Mouse (Mus musculus) Muller cell, postnatal 12 days (primary cell): ENCODE results near the gene Myo1d.

Source experiments
- DNase-seq: peaks from one replicate; pipeline ENCODE4 v3.0.0-alpha.2; 2015; ENCODE audit errors: inconsistent ontology term

Myo1d gene

DNA sequence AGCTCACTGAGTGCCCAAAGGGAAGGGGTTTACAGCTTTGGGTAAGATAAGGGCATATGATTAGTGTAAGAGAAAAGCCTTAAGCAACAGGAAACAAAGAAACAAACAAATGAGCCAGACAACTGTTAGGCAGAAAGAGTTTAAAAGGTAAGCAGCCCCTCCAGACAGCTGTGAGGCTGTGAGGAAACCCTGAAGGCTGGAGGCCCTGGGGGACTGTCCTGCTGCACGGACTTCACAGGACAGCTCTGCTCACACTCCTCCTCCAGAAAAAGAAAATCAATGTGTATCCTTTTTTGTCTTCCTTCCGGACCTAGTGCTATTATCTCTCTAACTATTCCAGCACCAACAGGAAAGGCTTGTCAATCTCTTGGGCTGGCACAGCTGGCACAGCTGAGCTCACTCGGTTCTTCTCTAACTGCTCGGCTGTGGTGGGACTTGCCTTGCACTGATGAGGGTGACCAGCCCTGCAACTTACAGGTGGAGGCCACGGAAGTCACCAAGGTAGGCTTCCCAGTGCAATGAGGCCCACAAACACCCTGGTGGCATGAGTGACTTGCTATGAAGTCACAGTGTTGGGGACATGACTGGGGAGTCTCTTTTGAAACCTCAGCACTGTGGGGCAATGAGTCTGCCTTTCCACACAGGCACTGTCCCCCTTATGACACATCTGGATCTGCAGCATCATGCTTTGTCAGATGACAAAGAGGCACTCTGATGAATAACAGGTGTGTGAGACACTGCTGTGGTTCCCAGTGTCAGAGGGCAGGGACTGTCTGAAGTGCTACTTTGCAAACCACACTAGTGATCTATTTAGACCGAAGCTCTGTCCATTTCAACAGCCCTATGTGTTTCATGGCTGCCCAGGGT is 275.1 kb downstream of the Myo1d start:
- DNase-seq, result no peak

DNA sequence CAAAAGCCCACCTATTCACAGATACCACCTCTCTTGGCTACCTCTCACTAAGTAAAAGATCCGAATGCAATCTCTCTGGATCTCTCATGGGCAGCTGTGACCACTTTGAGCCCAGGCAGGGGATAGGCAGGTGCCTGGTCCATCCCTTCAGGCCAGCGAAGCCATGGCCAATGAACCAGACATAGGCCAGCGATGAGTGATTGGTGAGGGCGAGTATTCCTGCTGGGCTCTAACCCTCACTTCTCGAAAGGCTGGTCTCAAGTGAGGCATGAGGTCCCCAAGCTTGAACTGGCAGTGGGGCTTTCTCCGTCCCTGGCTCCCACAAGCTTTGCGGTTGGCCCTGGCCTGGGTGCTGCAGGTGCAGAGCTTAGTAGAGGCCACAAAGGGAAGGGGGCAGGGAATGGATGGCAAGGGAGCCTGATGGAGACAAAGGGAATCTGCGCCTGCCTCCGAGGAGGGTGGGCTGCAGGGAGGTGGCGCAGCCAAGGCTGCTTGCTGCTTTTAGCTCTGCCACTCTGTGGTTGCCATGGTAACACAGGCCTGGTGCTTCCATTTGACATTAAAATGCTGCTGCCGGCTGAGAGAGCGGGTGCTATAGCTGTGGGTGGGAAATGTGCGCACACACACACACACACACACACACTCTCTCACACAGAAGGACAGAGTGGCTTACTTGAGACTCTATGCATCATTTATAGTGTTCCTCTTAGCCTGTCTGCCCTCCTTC is 275.9 kb downstream of the Myo1d start:
- peak; percentile 67 for DNase-seq

- DNase-seq, result no peak
Measured at GRCm38 (mm10) chr11:80503281-80503680, 276.5 kb downstream of the Myo1d start.

GRCm38 (mm10) chr11:80499550-80499952 is 280.3 kb downstream of the Myo1d start:
- peak; percentile 91 for DNase-seq

DNA sequence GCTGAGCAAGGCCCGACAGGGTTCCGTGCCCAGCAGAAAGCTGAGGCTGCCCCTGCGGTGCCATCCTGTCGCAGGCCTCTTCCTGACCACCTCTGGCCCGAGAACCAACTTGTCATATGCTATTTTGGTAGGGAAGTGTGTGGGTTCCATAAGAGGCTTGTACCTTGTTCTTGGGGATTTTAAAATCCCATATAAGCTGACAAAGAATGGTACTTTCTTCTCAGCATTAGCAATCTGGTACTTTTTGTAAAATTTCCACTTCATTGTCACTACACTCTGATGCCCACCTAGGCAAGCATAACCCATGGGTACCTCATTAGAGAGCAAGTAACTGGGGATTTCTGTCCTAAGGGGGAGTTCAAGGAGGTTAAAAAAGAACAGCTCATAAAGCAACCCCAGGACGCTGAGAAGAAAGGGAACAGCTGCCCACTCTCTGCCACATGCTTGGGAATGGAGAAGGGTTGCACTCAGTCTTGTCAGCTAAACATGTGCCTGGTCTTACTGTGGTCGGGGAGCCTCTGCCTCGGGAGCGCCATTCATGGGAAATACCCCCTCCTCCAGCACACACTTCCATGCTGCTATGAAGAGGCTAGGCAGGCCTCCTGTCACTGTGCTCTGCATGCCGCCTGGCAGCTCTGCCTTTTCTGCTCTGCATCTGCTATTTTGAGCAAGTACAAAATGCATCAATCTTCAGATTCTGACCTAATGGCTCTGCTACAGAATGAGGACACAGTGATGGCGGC is 281.3 kb downstream of the Myo1d start:
- no peak for DNase-seq

- DNase-seq, result no peak
Measured at GRCm38 (mm10) chr11:80497225-80497919, 282.5 kb downstream of the Myo1d start.

- DNase-seq, result no peak
Measured at GRCm38 (mm10) chr11:80496640-80497039, 283.2 kb downstream of the Myo1d start.

DNA sequence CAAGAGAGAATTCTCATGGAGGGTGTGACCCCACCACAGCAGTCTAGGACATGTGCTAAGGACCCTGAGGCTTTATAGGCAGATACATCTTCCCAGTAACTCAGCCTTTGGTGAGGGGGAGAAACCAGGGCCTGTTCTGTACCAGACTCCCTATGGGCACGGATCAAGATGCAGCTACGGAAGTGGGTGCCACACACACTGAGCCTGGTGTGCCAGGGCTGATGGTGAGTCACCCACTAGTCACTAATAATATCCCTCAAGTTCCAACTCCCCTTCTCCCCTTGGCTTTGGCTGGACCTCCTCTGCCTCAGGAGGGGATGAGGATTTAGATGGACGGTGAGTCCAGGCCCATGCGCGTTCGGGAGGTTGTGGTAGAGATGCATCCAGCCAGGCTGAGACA is 283.9 kb downstream of the Myo1d start:
- no peak for DNase-seq

GRCm38 (mm10) chr11:80494852-80495251 is 285.0 kb downstream of the Myo1d start:
- DNase-seq, result no peak

- DNase-seq, result no peak
Measured at GRCm38 (mm10) chr11:80493186-80493585, 286.6 kb downstream of the Myo1d start.

GRCm38 (mm10) chr11:80490831-80491230 is 289.0 kb downstream of the Myo1d start:
- no peak for DNase-seq

- DNase-seq, result no peak
Measured at GRCm38 (mm10) chr11:80489882-80490196, 290.0 kb downstream of the Myo1d start.

DNA sequence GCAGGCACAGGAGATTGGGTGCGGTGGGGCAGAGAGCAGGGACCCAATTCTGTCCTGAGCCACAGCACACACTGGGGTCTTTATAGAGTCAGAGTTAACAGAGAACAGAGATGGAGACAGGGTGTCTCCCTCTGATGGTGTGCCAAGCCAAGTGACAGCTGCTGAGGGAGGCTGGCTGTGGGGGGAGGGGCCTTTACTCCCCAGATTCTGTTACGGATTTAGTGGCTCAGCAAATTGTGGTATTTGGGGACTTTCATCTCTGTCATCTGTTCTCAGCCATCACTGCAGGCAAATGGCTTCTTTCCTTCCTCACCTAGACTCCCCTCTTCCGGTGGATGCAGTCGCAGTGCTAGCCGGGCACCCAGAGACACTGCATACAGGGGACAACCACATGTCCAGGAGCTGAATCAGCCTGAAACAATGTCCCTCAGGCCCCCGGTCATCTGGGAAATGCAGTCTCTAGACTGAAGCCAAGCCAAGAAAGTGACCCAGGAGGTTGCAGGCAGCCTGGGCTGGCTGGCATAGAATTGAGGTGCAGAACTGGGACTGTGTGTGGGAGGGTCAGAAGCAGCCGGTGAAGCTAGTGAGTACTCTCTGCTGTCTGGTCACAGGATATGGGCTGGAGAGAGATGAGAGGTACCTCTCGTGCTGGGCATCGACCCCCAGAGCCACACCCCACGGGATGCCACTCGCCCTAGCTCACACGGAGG is 290.5 kb downstream of the Myo1d start:
- DNase-seq, result peak; percentile 93

GRCm38 (mm10) chr11:80487904-80488587 is 291.8 kb downstream of the Myo1d start:
- DNase-seq, result no peak

GRCm38 (mm10) chr11:80485622-80486206 is 294.1 kb downstream of the Myo1d start:
- DNase-seq, result no peak

DNA sequence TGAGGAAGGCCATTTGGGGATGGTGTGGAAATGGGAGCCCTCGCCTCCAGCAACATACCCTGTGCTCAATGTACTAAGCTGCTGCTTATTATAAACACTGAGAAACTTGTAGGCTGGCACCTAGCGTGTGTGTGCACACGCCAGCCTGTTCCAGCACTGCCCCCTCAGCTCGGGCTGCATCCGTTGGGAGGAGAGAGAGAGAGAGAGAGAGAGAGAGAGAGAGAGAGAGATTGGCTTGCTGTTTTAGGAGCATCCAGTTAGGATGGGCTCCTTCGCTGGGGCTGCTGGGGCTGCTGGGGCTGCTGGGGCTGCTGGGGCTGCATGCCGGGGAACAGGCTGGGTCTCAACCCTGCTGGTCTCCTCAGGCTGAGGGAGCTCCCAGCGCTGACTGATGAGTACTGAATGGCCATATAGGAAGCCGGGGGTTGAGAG is 294.7 kb downstream of the Myo1d start:
- DNase-seq, result no peak

- peak; percentile 89 for DNase-seq
Measured at GRCm38 (mm10) chr11:80484191-80484791, 295.5 kb downstream of the Myo1d start.

- no peak for DNase-seq
Measured at GRCm38 (mm10) chr11:80483536-80484067, 296.2 kb downstream of the Myo1d start.

DNA sequence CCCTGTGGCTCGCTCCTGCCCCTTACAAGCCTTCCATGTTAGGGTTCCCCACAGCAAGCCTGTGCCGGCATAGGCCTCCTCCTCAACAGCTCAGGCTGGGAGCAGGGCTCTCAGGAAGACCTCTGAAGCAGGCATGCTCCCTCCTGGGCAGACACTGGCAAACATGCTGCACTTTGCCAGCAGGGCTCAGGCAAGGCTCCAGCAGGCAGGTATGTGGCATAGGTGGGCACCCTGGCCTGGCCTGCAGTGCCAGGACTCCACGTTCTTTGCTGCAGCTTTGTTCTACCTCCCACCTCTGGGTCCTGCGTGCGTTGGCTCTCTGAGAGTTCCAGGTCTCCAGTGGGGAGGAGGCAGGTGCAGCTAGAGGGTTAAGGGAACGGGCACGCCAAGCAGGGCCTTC is 296.9 kb downstream of the Myo1d start:
- no peak for DNase-seq
